Mouse (Mus musculus): ENCODE data around the gene Zfp414. TPM values are rescaled to one million over a fixed set of nuclear protein-coding genes. Genes with fewer than 3 reads are reported as not detected.

Zfp414 gene
- polyA plus RNA-seq, 1 experiment, result 65.0 TPM

DNA sequence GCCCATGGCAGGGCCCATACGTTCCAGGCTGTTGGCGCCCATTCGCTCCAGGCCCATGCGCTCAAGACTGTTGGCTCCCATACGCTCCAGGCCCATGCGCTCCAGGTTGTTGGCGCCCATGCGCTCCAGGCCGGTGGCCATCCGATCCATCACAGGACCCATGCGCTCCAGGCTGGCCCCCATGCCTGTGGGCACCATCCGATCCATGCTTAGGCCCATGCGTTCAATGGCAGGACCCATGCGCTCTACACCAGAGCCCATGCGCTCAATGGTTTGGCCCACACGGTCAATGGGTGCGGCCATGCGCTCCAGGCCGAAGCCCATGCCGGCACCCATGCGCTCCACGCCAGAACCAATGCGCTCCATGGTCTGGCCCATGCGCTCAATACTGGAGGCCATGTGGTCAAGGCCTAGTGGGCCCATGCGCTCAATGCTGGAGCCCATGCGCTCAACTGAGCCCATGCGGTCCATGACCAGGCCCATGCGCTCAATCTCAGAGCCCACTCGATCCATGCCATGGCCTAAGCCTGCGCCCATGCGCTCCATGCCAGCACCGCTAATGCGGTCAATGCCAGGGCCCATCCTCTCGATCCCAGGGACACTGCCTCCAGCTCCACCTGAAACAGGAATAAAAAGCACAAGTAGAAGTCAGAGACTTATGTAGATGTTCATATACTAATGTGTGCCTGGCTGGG lies 21.0 kb downstream of the Zfp414 start:
- no peak for DNase-seq (ENCODE audit: low read depth)

GRCm38 (mm10) chr17:33666813-33667212 lies 37.9 kb downstream of the Zfp414 start:
- DNase-seq (ENCODE audit: low read depth), result no peak

- no peak for DNase-seq (ENCODE audit: low read depth)
These were observed 40.8 kb downstream of the Zfp414 start for GRCm38 (mm10) chr17:33669681-33670080.

GRCm38 (mm10) chr17:33673837-33674236 lies 44.9 kb downstream of the Zfp414 start:
- DNase-seq (ENCODE audit: low read depth), result no peak

- DNase-seq (ENCODE audit: low read depth), result peak; percentile 69
These were observed 46.6 kb downstream of the Zfp414 start for GRCm38 (mm10) chr17:33675452-33675851.

DNA sequence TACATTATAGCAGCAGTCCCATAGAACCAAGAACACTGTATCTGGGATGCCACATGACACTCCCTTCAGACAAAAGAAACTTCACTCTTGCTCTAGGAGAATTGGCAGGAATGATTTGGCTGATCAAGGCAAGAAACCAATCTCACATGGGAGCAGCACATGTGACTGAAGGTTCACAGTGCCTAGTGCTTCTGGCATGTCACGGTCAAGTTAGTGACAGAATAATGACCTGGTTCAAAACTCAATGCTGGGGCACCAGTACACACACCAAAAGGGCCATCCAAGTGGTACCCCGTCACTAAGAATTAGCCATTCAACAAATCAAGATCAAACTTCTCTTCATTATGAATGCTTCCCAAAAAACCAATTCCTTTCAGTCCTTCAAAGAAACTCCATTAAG lies 47.2 kb downstream of the Zfp414 start:
- DNase-seq (ENCODE audit: low read depth), result no peak

GRCm38 (mm10) chr17:33678771-33679170 lies 49.9 kb downstream of the Zfp414 start:
- DNase-seq (ENCODE audit: low read depth), result no peak

Other genes starting within 250 kb of the Zfp414 start
- 1.7 and 2.3 TPM in 2 replicates for gene Zfp101, start 234.4 kb upstream of the Zfp414 start, polyA plus RNA-seq (2012; rRNA removed)
- gene Actl9, start 196.2 kb upstream of the Zfp414 start, polyA plus RNA-seq (2012; rRNA removed), result 3.3 and 3.7 TPM in 2 replicates
- 60.2 and 69.4 TPM in 2 replicates for gene Adamts10, start 104.9 kb upstream of the Zfp414 start, polyA plus RNA-seq (2012; rRNA removed)
- 6.2 TPM in 2 replicates for gene Myo1f, start 73.4 kb upstream of the Zfp414 start, polyA plus RNA-seq (2012; rRNA removed)
- gene Pram1, start 9.0 kb downstream of the Zfp414 start, polyA plus RNA-seq (2012; rRNA removed), result 0.60 and 0.97 TPM in 2 replicates
- 57.0 and 61.5 TPM in 2 replicates for gene Hnrnpm, start 57.8 kb downstream of the Zfp414 start, polyA plus RNA-seq (2012; rRNA removed)
- gene March2, start 89.6 kb downstream of the Zfp414 start, polyA plus RNA-seq (2012; rRNA removed), result 93.7 and 135 TPM in 2 replicates
- 288 and 307 TPM in 2 replicates for gene Rab11b, start 131.4 kb downstream of the Zfp414 start, polyA plus RNA-seq (2012; rRNA removed)
- 171 and 402 TPM in 2 replicates for gene Angptl4, start 152.7 kb downstream of the Zfp414 start, polyA plus RNA-seq (2012; rRNA removed)
- gene Kank3, start 181.4 kb downstream of the Zfp414 start, polyA plus RNA-seq (2012; rRNA removed), result 106 and 146 TPM in 2 replicates
- 823 and 990 TPM in 2 replicates for gene Rps28, start 195.5 kb downstream of the Zfp414 start, polyA plus RNA-seq (2012; rRNA removed)
- gene Ndufa7, start 195.5 kb downstream of the Zfp414 start, polyA plus RNA-seq (2012; rRNA removed), result 564 and 606 TPM in 2 replicates
- 107 and 143 TPM in 2 replicates for gene Cd320, start 214.0 kb downstream of the Zfp414 start, polyA plus RNA-seq (2012; rRNA removed)
- not detected in 2 replicates for gene Gm7029, start 244.7 kb downstream of the Zfp414 start, polyA plus RNA-seq (2012; rRNA removed)